Mouse (Mus musculus): Measurements from ENCODE around the gene Oasl1. TPM values are rescaled to one million over a fixed set of nuclear protein-coding genes. Genes with fewer than 3 reads are reported as not detected.

Oasl1 gene
- polyA plus RNA-seq, 1 experiment from 2014 or later: 1.3 TPM

- 0 out of 2 replicates have a peak, but pooled peaks cover 5% of the 10 kb centered on the region for H3K4me1 ChIP-seq (ENCODE audit: control insufficient read depth, insufficient read depth, low read length)
- H3K4me3 ChIP-seq (ENCODE audit: low read length): peak within 1 kb of the TSS; percentile 66
- H3K9ac ChIP-seq (ENCODE audit: low read depth, low read length): peak within 1 kb of the TSS; percentile 88
- H3K4me2 ChIP-seq (ENCODE audit: low read depth, low read length): peak within 1 kb of the TSS; percentile 49
- H3K27ac ChIP-seq (ENCODE audit: low read length): peak within 1 kb of the TSS; percentile 96
- no peaks in the 10 kb centered on the region for H3K27me3 ChIP-seq (replicated peaks; ENCODE audit: control insufficient read depth, insufficient read depth, low read length)
- no peaks in the 10 kb centered on the region for H3K36me3 ChIP-seq (ENCODE audit: control insufficient read depth, insufficient read depth, low read length)
- H3K9me3 ChIP-seq (ENCODE audit: control insufficient read depth, low read length): no peaks in the 10 kb centered on the region
- peak; percentile 72 for ATAC-seq
- WGBS: 39% methylated on average over 17 of the region's 17 CpGs
Observed at GRCm38 (mm10) chr5:114970824-114971227, 47.8 kb downstream of the Oasl1 start, which contains the start of gene Hnf1a. Gene Hnf1a (minus strand): TSS chr5:114971094.

DNA sequence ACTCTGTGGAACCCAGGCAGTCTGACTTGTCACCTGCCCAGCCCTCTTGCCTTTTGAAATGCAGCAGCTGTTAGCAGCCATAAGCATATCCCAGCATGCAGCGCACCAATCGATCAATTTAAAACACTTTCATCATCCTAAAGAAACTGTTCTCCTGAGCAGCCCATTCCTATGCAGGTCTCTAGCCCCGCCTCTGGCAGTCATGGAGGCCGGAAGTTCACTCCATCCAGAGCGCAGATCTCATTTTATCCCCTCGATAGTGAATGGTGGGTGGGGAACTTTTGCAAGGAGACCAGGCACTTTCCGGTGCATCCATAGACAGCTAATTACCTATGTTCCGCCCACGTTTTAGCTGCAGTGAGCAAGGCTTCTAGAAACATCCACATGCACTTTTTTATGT, 49.2 kb downstream of the Oasl1 start:
- Histone ChIP-seq H3K27ac (ENCODE audit: low read length) (peak overlapping the region; percentile 63; the same call in 1 of the 2 replicates), H3K9ac (ENCODE audit: low read depth, low read length) (peak overlapping the region; percentile 88; the same call in 1 of the 2 replicates), H3K4me2 (ENCODE audit: low read depth, low read length) (peak overlapping the region; percentile 49), H3K36me3 (ENCODE audit: control insufficient read depth, insufficient read depth, low read length) (no peaks in the 10 kb centered on the region), H3K9me3 (ENCODE audit: control insufficient read depth, low read length) (no peaks in the 10 kb centered on the region), H3K4me3 (ENCODE audit: low read length) (peak overlapping the region; percentile 66), H3K27me3 (replicated peaks; ENCODE audit: control insufficient read depth, insufficient read depth, low read length) (no peaks in the 10 kb centered on the region), H3K4me1 (ENCODE audit: control insufficient read depth, insufficient read depth, low read length) (peaks cover 8% of the 10 kb centered on the region; the same call in 1 of the 2 replicates)
- WGBS: 68% methylated on average over 9 of the region's 9 CpGs
- no peak for ATAC-seq

DNA sequence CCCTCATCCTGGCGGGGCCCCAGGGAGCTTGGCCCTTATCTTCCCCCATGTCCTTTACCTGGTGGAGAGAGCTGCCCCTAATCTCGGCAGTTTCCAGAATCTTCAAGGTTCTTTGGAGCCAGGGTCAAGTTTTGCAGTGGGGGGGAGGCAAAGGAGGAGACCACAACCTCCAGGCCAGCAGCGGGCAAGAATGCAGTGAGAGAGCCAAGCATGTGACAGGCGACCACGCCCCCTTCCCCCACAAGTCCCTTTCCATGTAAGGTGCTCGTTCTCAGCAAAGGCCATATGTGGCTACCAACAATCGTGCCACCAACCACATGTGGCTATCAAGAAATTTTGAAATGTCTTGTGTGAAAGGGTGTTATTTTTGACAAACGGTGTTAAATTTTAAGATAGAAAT, 50.1 kb downstream of the Oasl1 start:
- no peak overlapping the region for H3K4me2 ChIP-seq (ENCODE audit: low read depth, low read length)
- H3K27ac ChIP-seq (ENCODE audit: low read length): no peak overlapping the region
- H3K9me3 ChIP-seq (ENCODE audit: control insufficient read depth, low read length): no peaks in the 10 kb centered on the region
- WGBS: 70% methylated on average over 8 of the region's 8 CpGs
- no peak overlapping the region for H3K4me3 ChIP-seq (ENCODE audit: low read length)
- H3K27me3 ChIP-seq (replicated peaks; ENCODE audit: control insufficient read depth, insufficient read depth, low read length): no peaks in the 10 kb centered on the region
- no peak overlapping the region for H3K9ac ChIP-seq (ENCODE audit: low read depth, low read length)
- H3K36me3 ChIP-seq (ENCODE audit: control insufficient read depth, insufficient read depth, low read length): no peaks in the 10 kb centered on the region
- peaks cover 6% of the 10 kb centered on the region; the same call in 1 of the 2 replicates for H3K4me1 ChIP-seq (ENCODE audit: control insufficient read depth, insufficient read depth, low read length)
- ATAC-seq: no peak

GRCm38 (mm10) chr5:114976935-114977334, 53.9 kb downstream of the Oasl1 start:
- Histone ChIP-seq H3K4me2 (ENCODE audit: low read depth, low read length) (no peak overlapping the region), H3K27ac (ENCODE audit: low read length) (no peak overlapping the region)

GRCm38 (mm10) chr5:114978473-114978872, 55.4 kb downstream of the Oasl1 start:
- Histone ChIP-seq H3K36me3 (ENCODE audit: control insufficient read depth, insufficient read depth, low read length) (no peaks in the 10 kb centered on the region), H3K9ac (ENCODE audit: low read depth, low read length) (no peak overlapping the region), H3K4me2 (ENCODE audit: low read depth, low read length) (no peak overlapping the region), H3K4me1 (ENCODE audit: control insufficient read depth, insufficient read depth, low read length) (peaks cover 17% of the 10 kb centered on the region; the same call in 1 of the 2 replicates), H3K27me3 (replicated peaks; ENCODE audit: control insufficient read depth, insufficient read depth, low read length) (no peaks in the 10 kb centered on the region), H3K27ac (ENCODE audit: low read length) (peak overlapping the region; percentile 73), H3K4me3 (ENCODE audit: low read length) (no peak overlapping the region), H3K9me3 (ENCODE audit: control insufficient read depth, low read length) (no peaks in the 10 kb centered on the region)
- 61% methylated on average over 11 of the region's 11 CpGs for WGBS
- no peak for ATAC-seq

More at GRCm38 (mm10) chr5:114976935-114977334, 53.9 kb downstream of the Oasl1 start:
- no peak overlapping the region for H3K4me3 ChIP-seq (ENCODE audit: low read length)
- no peak overlapping the region for H3K9ac ChIP-seq (ENCODE audit: low read depth, low read length)
- no peaks in the 10 kb centered on the region for H3K9me3 ChIP-seq (ENCODE audit: control insufficient read depth, low read length)
- H3K27me3 ChIP-seq (replicated peaks; ENCODE audit: control insufficient read depth, insufficient read depth, low read length): no peaks in the 10 kb centered on the region
- peaks cover 17% of the 10 kb centered on the region; the same call in 1 of the 2 replicates for H3K4me1 ChIP-seq (ENCODE audit: control insufficient read depth, insufficient read depth, low read length)
- no peaks in the 10 kb centered on the region for H3K36me3 ChIP-seq (ENCODE audit: control insufficient read depth, insufficient read depth, low read length)
- no peak for ATAC-seq

GRCm38 (mm10) chr5:114978888-114979249, 55.8 kb downstream of the Oasl1 start:
- Histone ChIP-seq H3K36me3 (ENCODE audit: control insufficient read depth, insufficient read depth, low read length) (no peaks in the 10 kb centered on the region), H3K9me3 (ENCODE audit: control insufficient read depth, low read length) (no peaks in the 10 kb centered on the region), H3K27ac (ENCODE audit: low read length) (peak overlapping the region; percentile 61), H3K4me2 (ENCODE audit: low read depth, low read length) (peak overlapping the region; percentile 80), H3K4me1 (ENCODE audit: control insufficient read depth, insufficient read depth, low read length) (peaks cover 17% of the 10 kb centered on the region; the same call in 1 of the 2 replicates), H3K27me3 (replicated peaks; ENCODE audit: control insufficient read depth, insufficient read depth, low read length) (no peaks in the 10 kb centered on the region), H3K4me3 (ENCODE audit: low read length) (peak overlapping the region; percentile 36; the same call in 1 of the 2 replicates), H3K9ac (ENCODE audit: low read depth, low read length) (peak overlapping the region; percentile 38; the same call in 1 of the 2 replicates)
- ATAC-seq: peak; percentile 49
- WGBS: 5% methylated on average over 6 of the region's 6 CpGs

- 13% methylated on average over 32 of the region's 32 CpGs for WGBS
- Histone ChIP-seq H3K27ac (ENCODE audit: low read length) (peak overlapping the region; percentile 61), H3K4me1 (ENCODE audit: control insufficient read depth, insufficient read depth, low read length) (peaks cover 15% of the 10 kb centered on the region; the same call in 1 of the 2 replicates), H3K4me2 (ENCODE audit: low read depth, low read length) (peak overlapping the region; percentile 80), H3K36me3 (ENCODE audit: control insufficient read depth, insufficient read depth, low read length) (no peaks in the 10 kb centered on the region), H3K4me3 (ENCODE audit: low read length) (peak overlapping the region; percentile 36), H3K9ac (ENCODE audit: low read depth, low read length) (peak overlapping the region; percentile 38), H3K27me3 (replicated peaks; ENCODE audit: control insufficient read depth, insufficient read depth, low read length) (no peaks in the 10 kb centered on the region), H3K9me3 (ENCODE audit: control insufficient read depth, low read length) (no peaks in the 10 kb centered on the region)
- ATAC-seq: peak; percentile 58
Observed at GRCm38 (mm10) chr5:114979250-114980121, 56.4 kb downstream of the Oasl1 start.

DNA sequence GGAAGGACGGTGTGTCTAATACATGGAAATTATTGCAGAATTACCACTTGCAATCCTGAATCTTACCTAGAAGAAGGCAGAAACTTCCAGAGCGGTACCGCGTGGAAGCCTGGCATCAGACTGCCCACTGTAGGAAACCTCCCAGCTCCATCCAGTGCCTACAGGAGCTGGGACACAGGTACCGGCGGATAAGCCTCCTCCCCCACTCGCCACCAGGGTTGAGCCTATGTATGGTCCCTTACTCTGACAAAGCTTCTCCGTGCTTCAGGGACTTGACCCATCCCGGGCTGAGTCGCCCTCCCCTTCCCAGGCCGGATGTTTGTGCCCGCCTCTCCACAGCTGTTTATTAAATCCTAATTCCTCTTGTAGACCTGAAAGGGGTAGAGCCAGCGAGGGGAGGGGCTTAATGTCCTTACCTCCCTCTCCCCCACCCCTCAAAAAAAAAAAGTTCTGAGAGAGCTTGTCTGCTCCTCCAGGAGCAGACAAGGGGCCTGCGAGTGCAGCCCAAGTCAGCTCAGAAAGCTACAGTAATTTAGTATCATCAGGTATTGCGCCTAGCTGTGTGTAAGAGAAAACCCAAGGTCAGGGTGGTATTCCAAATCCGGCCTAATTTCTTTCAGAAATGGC, 57.2 kb downstream of the Oasl1 start:
- H3K27me3 ChIP-seq (replicated peaks; ENCODE audit: control insufficient read depth, insufficient read depth, low read length): no peaks in the 10 kb centered on the region
- 43% methylated on average over 16 of the region's 16 CpGs for WGBS
- H3K9me3 ChIP-seq (ENCODE audit: control insufficient read depth, low read length): no peaks in the 10 kb centered on the region
- H3K36me3 ChIP-seq (ENCODE audit: control insufficient read depth, insufficient read depth, low read length): no peaks in the 10 kb centered on the region
- peak overlapping the region; percentile 80 for H3K4me2 ChIP-seq (ENCODE audit: low read depth, low read length)
- H3K4me3 ChIP-seq (ENCODE audit: low read length): peak overlapping the region; percentile 36
- H3K27ac ChIP-seq (ENCODE audit: low read length): 0 out of 2 replicates have a peak overlapping the region, but pooled peaks have one; percentile 61
- H3K4me1 ChIP-seq (ENCODE audit: control insufficient read depth, insufficient read depth, low read length): peaks cover 15% of the 10 kb centered on the region; the same call in 1 of the 2 replicates
- H3K9ac ChIP-seq (ENCODE audit: low read depth, low read length): no peak overlapping the region
- no peak; the same call in 1 of the 2 replicates for ATAC-seq

GRCm38 (mm10) chr5:114982001-114982400, 59.0 kb downstream of the Oasl1 start:
- Histone ChIP-seq H3K27me3 (replicated peaks; ENCODE audit: control insufficient read depth, insufficient read depth, low read length) (no peaks in the 10 kb centered on the region), H3K4me2 (ENCODE audit: low read depth, low read length) (no peak overlapping the region), H3K4me3 (ENCODE audit: low read length) (no peak overlapping the region), H3K9ac (ENCODE audit: low read depth, low read length) (no peak overlapping the region), H3K27ac (ENCODE audit: low read length) (no peak overlapping the region), H3K9me3 (ENCODE audit: control insufficient read depth, low read length) (no peaks in the 10 kb centered on the region), H3K36me3 (ENCODE audit: control insufficient read depth, insufficient read depth, low read length) (no peaks in the 10 kb centered on the region), H3K4me1 (ENCODE audit: control insufficient read depth, insufficient read depth, low read length) (peaks cover 12% of the 10 kb centered on the region; the same call in 1 of the 2 replicates)
- 72% methylated on average over 15 of the region's 15 CpGs for WGBS
- ATAC-seq: no peak

Measured in intestine, embryonic 16.5 days (tissue).